Mouse (Mus musculus): ENCODE measurements around the gene Ttc22. TPM values are rescaled to one million over a fixed set of nuclear protein-coding genes. Genes with fewer than 3 reads are reported as not detected.
A peak's percentile ranks its signal among the peaks of the same experiment; 100 is the strongest.

Ttc22 gene
- total and polyA plus RNA-seq, 2 experiments from 2014 or later = 0.89 to 2.3 TPM

- Histone ChIP-seq H3K27ac (peak within 1 kb of the TSS; percentile 68; the same call in 1 of the 2 replicates), H3K9me3 (ENCODE audit: low read length) (no peaks in the 10 kb centered on the region), H3K9ac (replicated peaks; ENCODE audit: low read length) (peak within 1 kb of the TSS; percentile 77), H3K36me3 (ENCODE audit: insufficient read depth, low read length) (peaks cover 6% of the 10 kb centered on the region), H3K4me1 (ENCODE audit: insufficient read depth, low read length) (peaks cover 7% of the 10 kb centered on the region), H3K4me2 (ENCODE audit: low read depth, low read length) (peak within 1 kb of the TSS; percentile 80), H3K27me3 (ENCODE audit: insufficient read depth, low read length) (no peaks in the 10 kb centered on the region), H3K4me3 (ENCODE audit: low read length) (peak within 1 kb of the TSS; percentile 48)
- DNase-seq (ENCODE audit: low spot score) (peak; percentile 99), ATAC-seq (peak; percentile 97)
- 3% methylated on average over 40 of the region's 40 CpGs for WGBS
- TF ChIP-seq CTCF (IDR thresholded peaks at IDR 0.05; ENCODE audit: low read depth) = no peak
These were observed 28.7 kb downstream of the Ttc22 start, which contains the start of gene Pars2 for GRCm38 (mm10) chr4:106650833-106651527. Gene Pars2 (plus strand): TSS chr4:106651069.

- H3K4me3 ChIP-seq (ENCODE audit: low read length) = no peak overlapping the region
- H3K4me2 ChIP-seq (ENCODE audit: low read depth, low read length) = no peak overlapping the region
- 97% methylated on average over 3 of the region's 3 CpGs for WGBS
- H3K36me3 ChIP-seq (ENCODE audit: insufficient read depth, low read length) = peaks cover 6% of the 10 kb centered on the region
- H3K9me3 ChIP-seq (ENCODE audit: low read length) = no peaks in the 10 kb centered on the region
- no peaks in the 10 kb centered on the region for H3K27me3 ChIP-seq (ENCODE audit: insufficient read depth, low read length)
- TF ChIP-seq CTCF (IDR thresholded peaks at IDR 0.05; ENCODE audit: low read depth) = no peak
- H3K4me1 ChIP-seq (ENCODE audit: insufficient read depth, low read length) = peaks cover 7% of the 10 kb centered on the region
- ATAC-seq = no peak
- no peak for DNase-seq (ENCODE audit: low spot score)
- no peak overlapping the region for H3K9ac ChIP-seq (replicated peaks; ENCODE audit: low read length)
- H3K27ac ChIP-seq = no peak overlapping the region
These were observed 30.3 kb downstream of the Ttc22 start for GRCm38 (mm10) chr4:106652546-106652945.

GRCm38 (mm10) chr4:106653051-106653450 is 30.8 kb downstream of the Ttc22 start:
- Histone ChIP-seq H3K4me1 (ENCODE audit: insufficient read depth, low read length) (peaks cover 7% of the 10 kb centered on the region), H3K4me2 (ENCODE audit: low read depth, low read length) (no peak overlapping the region), H3K27me3 (ENCODE audit: insufficient read depth, low read length) (no peaks in the 10 kb centered on the region), H3K27ac (no peak overlapping the region), H3K9me3 (ENCODE audit: low read length) (no peaks in the 10 kb centered on the region), H3K36me3 (ENCODE audit: insufficient read depth, low read length) (peaks cover 6% of the 10 kb centered on the region), H3K9ac (replicated peaks; ENCODE audit: low read length) (no peak overlapping the region), H3K4me3 (ENCODE audit: low read length) (no peak overlapping the region)
- 94% methylated on average over 15 of the region's 15 CpGs for WGBS
- DNase-seq (ENCODE audit: low spot score) (no peak), ATAC-seq (no peak)
- TF ChIP-seq CTCF (IDR thresholded peaks at IDR 0.05; ENCODE audit: low read depth) = no peak

GRCm38 (mm10) chr4:106655681-106656080 is 33.4 kb downstream of the Ttc22 start:
- Histone ChIP-seq H3K4me2 (ENCODE audit: low read depth, low read length) (no peak overlapping the region), H3K9ac (replicated peaks; ENCODE audit: low read length) (no peak overlapping the region), H3K9me3 (ENCODE audit: low read length) (no peaks in the 10 kb centered on the region), H3K4me1 (ENCODE audit: insufficient read depth, low read length) (peaks cover 7% of the 10 kb centered on the region), H3K27ac (no peak overlapping the region), H3K4me3 (ENCODE audit: low read length) (no peak overlapping the region), H3K36me3 (ENCODE audit: insufficient read depth, low read length) (peaks cover 17% of the 10 kb centered on the region), H3K27me3 (ENCODE audit: insufficient read depth, low read length) (no peaks in the 10 kb centered on the region)
- TF ChIP-seq CTCF (IDR thresholded peaks at IDR 0.05; ENCODE audit: low read depth) = no peak
- DNase-seq (ENCODE audit: low spot score) (no peak), ATAC-seq (no peak)
- WGBS = 94% methylated on average over 10 of the region's 10 CpGs

GRCm38 (mm10) chr4:106663956-106664470 is 41.8 kb downstream of the Ttc22 start:
- no peak for DNase-seq (ENCODE audit: low spot score)
- Histone ChIP-seq H3K9me3 (ENCODE audit: low read length) (no peaks in the 10 kb centered on the region), H3K36me3 (ENCODE audit: insufficient read depth, low read length) (peaks cover 81% of the 10 kb centered on the region), H3K4me2 (ENCODE audit: low read depth, low read length) (no peak overlapping the region), H3K27me3 (ENCODE audit: insufficient read depth, low read length) (no peaks in the 10 kb centered on the region), H3K4me3 (ENCODE audit: low read length) (no peak overlapping the region), H3K4me1 (ENCODE audit: insufficient read depth, low read length) (no peaks in the 10 kb centered on the region), H3K9ac (replicated peaks; ENCODE audit: low read length) (no peak overlapping the region), H3K27ac (no peak overlapping the region)
- TF ChIP-seq CTCF (IDR thresholded peaks at IDR 0.05; ENCODE audit: low read depth) = no peak
- ATAC-seq = no peak
- 92% methylated on average over 5 of the region's 5 CpGs for WGBS

GRCm38 (mm10) chr4:106664697-106665096 is 42.5 kb downstream of the Ttc22 start:
- Histone ChIP-seq H3K4me1 (ENCODE audit: insufficient read depth, low read length) (no peaks in the 10 kb centered on the region), H3K4me3 (ENCODE audit: low read length) (no peak overlapping the region), H3K9ac (replicated peaks; ENCODE audit: low read length) (no peak overlapping the region), H3K9me3 (ENCODE audit: low read length) (no peaks in the 10 kb centered on the region), H3K36me3 (ENCODE audit: insufficient read depth, low read length) (peaks cover 83% of the 10 kb centered on the region), H3K27ac (no peak overlapping the region), H3K4me2 (ENCODE audit: low read depth, low read length) (no peak overlapping the region), H3K27me3 (ENCODE audit: insufficient read depth, low read length) (no peaks in the 10 kb centered on the region)
- DNase-seq (ENCODE audit: low spot score) = no peak
- 91% methylated on average over 6 of the region's 6 CpGs for WGBS
- no peak for TF ChIP-seq CTCF (IDR thresholded peaks at IDR 0.05; ENCODE audit: low read depth)
- ATAC-seq = no peak

GRCm38 (mm10) chr4:106665269-106665668 is 43.0 kb downstream of the Ttc22 start:
- TF ChIP-seq CTCF (IDR thresholded peaks at IDR 0.05; ENCODE audit: low read depth) = no peak
- no peak for ATAC-seq
- Histone ChIP-seq H3K4me1 (ENCODE audit: insufficient read depth, low read length) (no peaks in the 10 kb centered on the region), H3K4me2 (ENCODE audit: low read depth, low read length) (no peak overlapping the region), H3K9me3 (ENCODE audit: low read length) (no peaks in the 10 kb centered on the region), H3K36me3 (ENCODE audit: insufficient read depth, low read length) (peaks cover 83% of the 10 kb centered on the region), H3K27ac (no peak overlapping the region), H3K27me3 (ENCODE audit: insufficient read depth, low read length) (no peaks in the 10 kb centered on the region), H3K9ac (replicated peaks; ENCODE audit: low read length) (no peak overlapping the region), H3K4me3 (ENCODE audit: low read length) (no peak overlapping the region)
- 100% methylated on average over 2 of the region's 2 CpGs for WGBS
- DNase-seq (ENCODE audit: low spot score) = no peak

Data from hindbrain, postnatal 0 days (tissue).